Mouse (Mus musculus) lung, postnatal 4 days (tissue): ENCODE data around the gene AU022252.
A peak's percentile ranks its signal among the peaks of the same experiment; 100 is the strongest.

Experiments
- DNase-seq, 2 experiments: peaks; one replicate each; pipeline ENCODE4 v3.0.0; 2021

AU022252 gene

DNA sequence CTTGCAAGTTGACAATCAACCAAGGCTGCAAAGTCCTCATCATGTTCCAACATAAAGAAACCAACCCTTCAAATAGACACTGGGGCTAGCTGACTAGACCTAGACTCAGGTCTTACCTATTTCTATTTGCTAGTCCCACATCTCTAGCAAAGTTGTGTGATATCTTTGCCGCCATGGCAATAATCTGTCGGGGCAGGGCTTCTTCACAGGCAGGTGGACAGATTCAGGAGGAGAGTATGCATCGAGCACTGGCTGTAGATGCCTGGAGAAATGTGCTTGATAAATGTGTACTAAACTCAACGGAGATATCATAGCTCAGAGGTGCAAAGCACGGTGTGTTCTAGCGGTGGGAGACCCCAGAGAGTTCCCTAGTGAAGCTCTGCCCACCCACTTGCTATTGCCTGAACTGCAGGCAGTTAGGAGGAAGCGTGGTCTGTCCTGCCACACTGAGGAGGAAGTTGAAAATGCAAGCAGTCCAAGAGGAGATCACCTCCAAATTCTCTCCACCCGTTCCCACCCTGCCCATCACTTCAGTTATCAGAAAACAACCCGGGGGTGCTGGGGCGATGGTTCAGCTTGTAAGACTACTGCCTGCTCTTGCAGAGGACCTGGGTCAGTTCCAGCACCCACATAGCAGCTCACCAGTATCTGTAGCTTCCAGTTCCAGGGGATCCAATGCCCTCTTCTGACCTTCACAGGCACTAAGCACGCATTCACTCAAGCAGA lies 44.3 kb downstream of the AU022252 start:
- no peak for DNase-seq

DNA sequence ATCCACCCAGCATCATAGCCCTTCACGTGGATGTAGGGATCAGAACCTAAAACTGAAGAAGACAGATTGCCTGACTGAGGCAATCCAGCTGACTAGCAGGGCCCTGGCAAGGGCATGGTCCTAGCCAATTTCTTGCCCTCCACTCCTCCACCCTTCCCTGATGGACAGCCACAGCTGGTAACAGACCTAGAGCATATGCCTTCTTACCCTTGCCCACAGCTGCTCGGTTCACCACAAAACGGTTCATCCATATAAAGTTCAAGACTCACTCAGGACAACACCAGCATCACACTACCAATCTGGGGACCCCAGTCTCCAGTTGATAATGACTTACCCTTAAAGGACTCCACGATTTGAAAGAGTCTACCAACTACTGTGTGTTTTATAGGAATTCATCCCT lies 46.7 kb downstream of the AU022252 start:
- DNase-seq, result no peak

DNA sequence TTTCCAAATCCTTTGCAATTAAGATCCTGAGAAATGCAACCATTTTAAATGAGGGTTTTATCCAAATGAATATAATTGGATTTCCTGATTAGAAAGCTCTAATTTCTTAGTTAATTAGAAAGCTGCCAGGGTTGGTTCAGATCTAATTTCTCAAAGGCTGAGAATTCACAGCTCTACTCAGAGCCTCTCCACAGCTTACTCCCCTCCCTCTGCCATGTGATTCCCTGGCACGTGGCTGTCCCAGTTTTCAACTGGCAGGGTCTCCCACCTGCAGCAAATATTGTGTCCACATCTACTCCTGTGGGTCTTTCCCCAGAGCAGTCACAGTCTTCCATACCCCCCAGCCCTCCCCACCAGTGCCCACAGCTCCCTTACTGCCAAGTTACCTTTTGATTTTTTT lies 49.0 kb downstream of the AU022252 start:
- DNase-seq, result no peak

DNA sequence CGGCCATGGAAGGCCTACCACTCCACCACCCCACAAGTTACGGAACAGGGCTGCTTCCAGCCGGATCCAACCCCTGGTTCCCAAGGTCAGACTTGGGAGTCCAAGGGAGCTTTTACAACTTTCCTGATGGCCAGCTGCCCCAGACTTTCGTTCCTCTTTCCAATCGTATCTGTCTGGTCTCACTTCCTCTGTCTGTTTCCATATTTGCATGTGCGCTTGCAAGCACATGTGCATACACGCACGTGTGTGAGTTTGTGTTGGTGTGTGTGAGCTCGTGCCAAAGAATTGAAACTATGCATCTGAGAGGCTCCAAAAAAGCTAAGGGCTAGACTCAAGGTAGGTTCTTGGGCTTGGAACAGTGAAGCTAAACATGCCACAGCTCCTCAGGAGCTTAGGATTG lies 51.1 kb downstream of the AU022252 start:
- peak in 1 of 2 experiments; percentile 29 for DNase-seq

DNA sequence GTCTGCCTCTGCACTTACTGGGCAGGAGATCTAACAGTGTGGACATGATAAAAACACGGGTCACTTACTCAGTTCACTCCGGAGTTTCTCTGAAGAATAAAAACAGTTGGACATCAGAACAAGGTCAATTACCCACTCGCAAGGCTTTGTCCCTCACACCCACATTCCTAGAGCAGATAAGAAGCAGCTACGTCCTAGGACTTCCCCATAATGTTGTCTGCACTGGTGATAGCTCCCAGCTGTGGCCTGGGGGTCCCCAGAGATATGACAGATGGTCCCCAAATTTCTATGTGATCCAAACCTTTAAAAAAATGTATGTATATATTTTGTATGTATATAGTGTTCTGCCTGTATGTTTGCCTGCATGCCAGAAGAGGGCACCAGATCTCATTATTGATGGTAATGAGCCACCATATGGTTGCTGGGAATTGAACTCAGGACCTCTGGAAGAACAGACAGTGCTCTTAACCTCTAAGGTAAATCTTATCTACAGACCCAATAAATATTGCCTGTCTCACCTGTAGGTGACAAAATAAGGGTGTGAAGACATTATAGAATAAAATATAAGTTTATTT lies 52.3 kb downstream of the AU022252 start:
- DNase-seq, result no peak

DNA sequence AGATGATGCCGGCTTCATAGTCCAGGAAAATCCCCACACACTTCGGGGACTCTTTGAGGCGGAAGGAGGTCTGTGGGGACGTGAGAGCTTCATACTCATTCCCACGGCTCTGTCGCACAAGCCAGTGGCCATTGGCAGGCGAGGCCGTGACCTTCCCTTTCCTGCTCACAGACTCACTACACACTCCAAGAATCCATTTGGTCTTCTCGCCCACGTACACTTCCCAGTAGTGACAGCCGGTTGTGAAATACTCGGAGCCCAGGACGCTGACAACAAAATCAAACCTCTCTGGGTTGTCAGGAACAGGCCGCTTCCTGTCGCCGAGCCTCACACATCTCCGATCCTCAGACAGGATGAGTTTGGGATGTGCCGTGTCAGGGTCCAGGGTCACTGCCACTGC lies 54.2 kb downstream of the AU022252 start:
- peak; percentile 35 to 36 for DNase-seq

DNA sequence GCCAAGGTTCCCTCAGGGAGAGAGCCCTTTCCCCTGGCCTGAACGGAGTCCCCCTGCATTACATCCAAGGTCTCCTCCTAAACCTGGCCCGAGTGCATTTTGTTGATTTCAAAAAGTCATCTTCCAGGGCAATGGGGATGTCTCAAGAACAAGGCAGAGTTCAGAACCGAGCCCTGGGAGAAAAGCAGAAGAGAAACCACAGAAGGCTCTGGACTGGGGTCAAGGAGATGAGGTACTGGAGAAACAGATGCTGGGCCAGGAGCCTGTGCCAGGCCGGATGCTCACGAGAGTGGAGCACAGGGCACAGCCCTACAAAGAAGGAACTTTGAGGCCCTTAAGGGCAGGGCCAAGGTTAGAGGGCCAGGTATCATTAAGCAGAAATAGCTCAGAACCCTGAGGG lies 54.8 kb downstream of the AU022252 start:
- peak in 1 of 2 experiments; percentile 42 for DNase-seq

DNA sequence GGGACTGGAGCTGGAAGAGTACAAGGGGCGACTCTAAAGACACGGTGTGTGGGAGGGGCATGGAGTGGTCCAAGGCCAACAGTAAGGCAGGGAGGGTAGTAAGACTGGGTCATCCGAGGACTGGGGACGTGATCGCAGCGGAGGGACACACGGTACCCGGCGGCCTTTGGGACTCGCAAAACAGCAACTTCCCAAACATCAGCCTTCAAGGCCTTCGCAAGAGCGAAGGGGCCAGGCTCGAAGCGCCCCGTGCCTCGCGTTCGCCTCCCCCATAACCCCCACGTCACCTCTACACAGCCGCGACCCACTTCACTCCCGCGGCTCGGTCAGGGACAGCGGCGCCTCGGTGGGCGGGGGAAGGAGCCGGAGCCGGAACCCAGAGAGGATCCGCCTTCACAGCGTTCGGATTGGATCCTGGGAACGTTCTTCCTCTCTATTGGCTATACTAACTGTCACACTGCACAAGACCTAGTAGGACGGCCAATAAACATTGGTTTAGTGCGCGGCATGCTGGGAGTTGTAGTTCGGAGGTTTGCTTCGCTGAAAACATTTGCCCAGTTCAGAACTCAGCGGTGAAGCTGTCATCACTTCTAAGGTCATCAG lies 58.6 kb downstream of the AU022252 start, which contains the start of gene Zfp691:
TSS of gene Zfp691 (minus strand) at position 345 of the 603 bp plus-strand sequence.
- DNase-seq, result peak; percentile 95 to 96

DNA sequence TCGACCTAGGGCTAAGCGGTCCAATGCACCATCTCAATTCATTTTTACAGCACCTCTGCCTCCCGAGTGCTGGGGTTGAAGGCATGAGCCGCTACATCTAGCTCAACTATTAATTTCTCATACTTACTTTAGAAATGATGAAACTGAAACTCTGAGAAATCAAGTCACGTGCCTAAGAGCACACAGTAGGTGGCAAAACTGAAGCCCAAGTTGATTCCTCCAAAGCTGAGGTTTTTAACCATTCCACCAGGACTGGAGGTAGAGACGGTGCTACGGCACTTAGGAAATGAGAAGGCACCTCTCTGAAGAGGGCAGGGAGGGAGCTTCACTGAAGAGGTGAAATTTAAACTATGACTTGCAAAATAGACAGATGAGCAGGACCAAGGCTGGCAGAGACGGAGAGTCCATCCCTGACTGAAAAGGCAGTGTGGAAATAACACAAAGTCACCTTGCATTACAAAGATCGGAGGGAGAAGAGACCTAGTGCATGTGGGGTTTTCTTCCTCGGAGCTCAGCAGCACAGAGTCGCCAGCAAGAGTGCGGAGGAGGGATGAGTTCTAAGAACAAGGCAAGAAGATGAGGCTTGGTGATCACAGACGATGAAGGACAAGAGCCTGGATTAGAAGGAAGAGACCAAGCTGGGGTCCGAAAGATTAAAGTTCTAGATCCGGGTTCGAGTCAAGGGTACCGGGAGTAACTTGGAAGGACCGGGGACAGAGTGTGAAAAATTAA lies 59.4 kb downstream of the AU022252 start:
- no peak for DNase-seq

DNA sequence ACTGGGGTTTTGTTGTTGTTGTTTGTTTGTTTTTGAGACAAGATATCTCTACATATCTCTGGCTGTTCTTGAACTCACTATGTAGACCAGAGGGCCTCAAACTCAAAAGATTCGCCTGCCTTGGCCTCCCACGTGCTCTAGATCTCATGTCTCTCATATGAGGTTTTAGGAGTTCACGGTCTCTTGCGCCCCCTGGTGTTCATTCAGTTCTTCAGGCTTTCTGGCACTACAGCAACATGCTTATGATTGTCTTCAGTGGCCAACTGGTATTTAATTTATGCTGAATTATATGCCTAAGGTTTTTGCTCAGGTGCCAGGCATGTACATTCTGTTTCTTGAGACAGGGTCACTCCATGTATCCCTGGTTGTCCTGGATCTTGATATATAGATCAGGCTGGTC lies 64.8 kb downstream of the AU022252 start:
- DNase-seq, result peak; percentile 70 to 86

DNA sequence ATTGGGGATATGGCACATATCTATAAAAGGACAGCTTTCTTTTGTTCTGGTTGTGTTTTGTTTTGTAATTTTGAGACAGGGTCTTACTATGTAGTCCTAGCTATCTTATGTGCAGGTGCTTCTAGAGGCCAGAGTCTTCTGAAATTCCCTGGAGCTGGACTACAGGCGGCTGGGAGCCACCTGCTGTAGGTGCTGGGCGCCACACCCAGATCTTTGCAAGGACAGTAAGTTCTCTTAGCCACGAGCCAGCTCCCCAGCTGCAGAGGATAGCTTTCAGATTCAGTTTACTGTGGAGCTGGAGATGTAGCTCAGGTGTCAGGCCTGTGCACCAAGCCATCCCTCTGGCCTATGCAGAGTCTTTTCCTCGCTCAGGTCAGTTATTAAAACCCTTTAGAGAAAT lies 65.4 kb downstream of the AU022252 start:
- no peak for DNase-seq

DNA sequence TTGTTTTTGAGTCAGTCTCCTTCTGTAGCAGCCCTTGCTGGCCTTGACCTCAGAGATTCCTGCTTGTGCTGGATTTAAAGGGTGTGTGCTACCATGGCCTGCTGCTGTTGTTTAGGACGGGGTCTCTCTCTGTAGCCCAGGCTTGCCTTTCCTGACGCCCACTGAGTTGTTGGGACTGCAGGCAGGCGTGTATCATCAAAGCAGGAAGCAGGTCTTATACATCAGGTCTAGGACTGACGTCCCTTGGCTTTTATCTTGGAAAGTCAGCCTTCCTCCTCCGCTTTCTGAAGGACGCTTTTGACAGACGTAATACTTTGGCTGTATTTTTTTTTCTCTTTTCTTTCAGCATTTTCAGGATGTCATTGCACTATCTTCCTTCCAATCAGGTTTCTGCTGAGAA lies 66.6 kb downstream of the AU022252 start:
- no peak for DNase-seq

DNA sequence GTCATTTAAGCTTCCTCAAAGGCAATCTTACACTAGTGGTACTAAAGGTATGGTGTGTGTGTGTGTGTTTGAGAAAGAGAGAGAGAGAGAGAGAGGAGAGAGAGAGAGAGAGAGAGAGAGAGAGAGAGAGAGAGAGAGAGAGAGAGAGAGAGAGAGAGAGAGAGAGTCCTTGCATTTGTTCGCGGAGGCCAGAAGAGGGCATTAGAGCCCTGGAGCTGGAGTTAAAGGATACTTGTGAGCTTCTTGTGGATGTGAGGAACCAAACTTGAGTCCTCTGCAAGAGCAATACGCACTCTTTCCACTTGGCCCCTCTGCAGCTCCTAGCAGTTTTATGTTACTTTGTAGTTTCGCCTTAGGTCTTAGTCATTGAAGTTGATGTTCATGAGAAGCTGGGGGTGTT lies 69.5 kb downstream of the AU022252 start:
- DNase-seq, result no peak

DNA sequence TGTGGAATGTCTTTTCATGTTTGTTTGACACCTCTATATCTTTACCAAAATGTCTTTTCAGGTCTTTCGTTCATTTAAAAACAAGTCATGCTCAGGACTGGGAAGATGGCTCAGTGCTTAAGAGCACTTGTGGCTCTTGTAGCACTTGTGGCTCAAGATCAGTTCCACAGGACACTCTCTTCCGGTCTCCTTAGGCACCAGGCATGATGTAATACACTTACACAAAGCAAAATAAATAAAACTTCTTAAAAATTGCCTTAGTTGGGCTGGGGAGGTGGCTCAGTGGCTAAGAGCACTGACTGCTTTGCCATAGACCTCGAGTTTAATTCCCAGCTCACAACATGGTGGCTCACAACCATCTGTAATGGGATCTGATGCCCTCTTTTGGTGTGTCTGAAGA lies 71.2 kb downstream of the AU022252 start:
- no peak for DNase-seq

DNA sequence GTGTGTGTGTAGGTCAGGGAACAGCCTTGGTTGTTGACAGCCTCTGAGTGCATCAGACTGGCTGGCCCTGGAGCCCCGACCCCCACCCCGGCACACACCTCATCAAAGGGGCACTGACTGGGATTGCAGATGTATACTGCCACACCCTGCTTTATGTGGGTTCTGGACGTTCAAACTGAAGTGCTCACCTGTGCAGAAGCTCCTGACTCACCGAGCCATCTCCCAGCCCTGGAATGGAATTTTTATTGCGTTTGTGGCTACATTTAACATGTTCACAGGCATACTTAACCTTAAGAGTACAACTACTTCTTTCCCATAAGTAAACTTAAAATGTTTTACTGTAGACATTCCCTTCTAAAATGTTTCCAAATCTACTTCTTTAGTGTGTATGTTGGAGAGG lies 74.6 kb downstream of the AU022252 start:
- DNase-seq, result peak; percentile 28 to 54

DNA sequence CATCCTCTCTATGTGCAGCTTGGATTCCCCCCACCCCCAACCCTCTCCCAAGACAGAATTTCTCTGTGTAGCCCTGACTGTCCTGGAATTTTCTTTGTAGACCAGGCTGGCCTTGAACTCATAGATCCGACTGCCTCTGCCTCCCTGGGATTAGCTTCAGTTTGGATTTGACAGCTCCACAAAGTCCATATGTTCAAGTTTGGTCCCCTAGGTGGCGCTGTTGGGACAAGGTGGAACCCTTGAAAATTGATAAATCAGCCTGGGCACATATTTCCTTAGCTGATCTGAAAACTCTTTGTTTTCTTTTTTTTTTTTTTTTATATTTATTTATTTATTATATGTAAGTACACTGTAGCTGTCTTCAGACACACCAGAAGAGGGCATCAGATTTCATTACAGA lies 75.3 kb downstream of the AU022252 start:
- peak in 1 of 2 experiments; percentile 77 for DNase-seq
